ENCODE assay signal across 10 mouse cellular contexts in genomic region chr8:121313458-121313857, GRCm38 (mm10).
DNase-seq lines count a peak whose midpoint lies in the region; ATAC-seq and TF ChIP-seq lines count a peak whose summit lies in the region.
"Had no signal": no experiment of that assay in that cellular context is flagged by ENCODE, and none has a peak within 500 bp of the region (broad histone marks: within the 10 kb centered on the region; RNA-seq: fewer than 3 reads in every experiment).

No protein-coding gene starts in this region.

- no peak overlapping the region for H3K4me3 ChIP-seq in intestine, postnatal 0 days (ENCODE audit: low read depth, low read length)
- no peak overlapping the region for H3K4me3 ChIP-seq in intestine, embryonic 15.5 days (replicated peaks)
- no peak overlapping the region for H3K4me3 ChIP-seq in lung, embryonic 14.5 days (ENCODE audit: low read depth, low read length)
- H3K4me3 ChIP-seq: limb, embryonic 15.5 days had no signal

- H3K4me1 ChIP-seq in intestine, postnatal 0 days (replicated peaks; ENCODE audit: control insufficient read depth, insufficient read depth, low read length): no peaks in the 10 kb centered on the region
- peaks cover 16% of the 10 kb centered on the region for H3K4me1 ChIP-seq in intestine, embryonic 15.5 days (replicated peaks)
- H3K4me1 ChIP-seq in lung, embryonic 14.5 days (ENCODE audit: insufficient read depth): peaks cover 7% of the 10 kb centered on the region

- H3K4me2 ChIP-seq in intestine, postnatal 0 days (replicated peaks; ENCODE audit: low read depth): no peak overlapping the region
- no peak overlapping the region for H3K4me2 ChIP-seq in intestine, embryonic 15.5 days (replicated peaks)
- no peak overlapping the region for H3K4me2 ChIP-seq in lung, embryonic 14.5 days
- H3K4me2 ChIP-seq: limb, embryonic 15.5 days had no signal

- peak; percentile 49 for TF ChIP-seq CTCF in intestine, postnatal 0 days (IDR thresholded peaks at IDR 0.05; ENCODE audit: low read depth)
- TF ChIP-seq CTCF in lung, embryonic 14.5 days (IDR thresholded peaks at IDR 0.05; ENCODE audit: low read depth): peak; percentile 54

- no peaks in the 10 kb centered on the region for H3K9me3 ChIP-seq in intestine, postnatal 0 days (ENCODE audit: control insufficient read depth)
- H3K9me3 ChIP-seq in intestine, embryonic 15.5 days: no peaks in the 10 kb centered on the region
- H3K9me3 ChIP-seq in lung, embryonic 14.5 days (ENCODE audit: low read depth, low read length): no peaks in the 10 kb centered on the region
- H3K9me3 ChIP-seq: limb, embryonic 15.5 days had no signal

- no peak for ATAC-seq in intestine, postnatal 0 days
- no peak for ATAC-seq in intestine, embryonic 15.5 days
- ATAC-seq in lung, embryonic 14.5 days (ENCODE audit: insufficient read depth): no peak

- 65% methylated on average over 6 of the region's 6 CpGs for WGBS in intestine, postnatal 0 days
- 52% methylated on average over 6 of the region's 6 CpGs for WGBS in intestine, embryonic 15.5 days
- 46% methylated on average over 6 of the region's 6 CpGs for whole genome bisulfite sequencing in lung, embryonic 14.5 days

- DNase-seq in cerebellum, adult 8-10 months: peak; percentile 4
- no peak for DNase-seq in cerebellum, adult 9-11 months
- DNase-seq in lung, embryonic 14.5 days: no peak
- no peak for DNase-seq in lung, postnatal 36 days
- peak; percentile 41 for DNase-seq in ZHBTc4 (ENCODE audit: low read depth, low spot score)
- DNase-seq in c-Kit-positive CD71-positive TER-119-positive erythroid progenitor cells, embryonic 14.5 days (ENCODE audit: low spot score): no peak
- DNase-seq: spleen, adult 18-20 months had no signal

- H3K9ac ChIP-seq in intestine, postnatal 0 days (ENCODE audit: low read depth, low read length): no peak overlapping the region
- no peak overlapping the region for H3K9ac ChIP-seq in intestine, embryonic 15.5 days
- H3K9ac ChIP-seq in lung, embryonic 14.5 days: no peak overlapping the region
- H3K9ac ChIP-seq: limb, embryonic 15.5 days had no signal

- no peak overlapping the region for H3K27ac ChIP-seq in intestine, postnatal 0 days (ENCODE audit: low read depth, low read length)
- no peak overlapping the region for H3K27ac ChIP-seq in intestine, embryonic 15.5 days
- H3K27ac ChIP-seq in lung, embryonic 14.5 days (ENCODE audit: low read depth): no peak overlapping the region
- H3K27ac ChIP-seq: limb, embryonic 15.5 days had no signal

- H3K36me3 ChIP-seq in intestine, postnatal 0 days (ENCODE audit: control insufficient read depth, insufficient read depth): no peaks in the 10 kb centered on the region
- H3K36me3 ChIP-seq in intestine, embryonic 15.5 days: no peaks in the 10 kb centered on the region
- H3K36me3 ChIP-seq in lung, embryonic 14.5 days (ENCODE audit: insufficient read depth): no peaks in the 10 kb centered on the region
- H3K36me3 ChIP-seq: limb, embryonic 15.5 days had no signal

- H3K27me3 ChIP-seq in intestine, postnatal 0 days (replicated peaks; ENCODE audit: control insufficient read depth, insufficient read depth, low read length): peaks cover 4% of the 10 kb centered on the region
- H3K27me3 ChIP-seq in intestine, embryonic 15.5 days (replicated peaks): peaks cover 5% of the 10 kb centered on the region; the same call in 1 of the 2 replicates
- H3K27me3 ChIP-seq in lung, embryonic 14.5 days (ENCODE audit: insufficient read depth, low read length): no peaks in the 10 kb centered on the region

Comparison
In these comparisons a context has a peak if more than half of its experiments do, and no peak if none do; other contexts are left out.
1. DNase-seq: peak in cerebellum, adult 8-10 months (single experiment) and ZHBTc4 (single experiment); none in cerebellum, adult 9-11 months (single experiment), lung, embryonic 14.5 days (single experiment), lung, postnatal 36 days (single experiment) and c-Kit-positive CD71-positive TER-119-positive erythroid progenitor cells, embryonic 14.5 days (single experiment).